8 mouse cellular contexts compared by ENCODE assay signal in genomic region chr10:80702536-80703390, GRCm38 (mm10). TPM values are rescaled to one million over a fixed set of nuclear protein-coding genes. Genes with fewer than 3 reads are reported as not detected.
A peak's percentile ranks its signal among the peaks of the same experiment; 100 is the strongest.
DNase-seq lines count a peak whose midpoint lies in the region; ATAC-seq lines count a peak whose summit lies in the region.

No protein-coding gene starts in this region.

- H3K27me3 ChIP-seq in hindbrain, embryonic 14.5 days (ENCODE audit: control insufficient read depth, insufficient read depth, low read length) = no peaks in the 10 kb centered on the region

- DNase-seq in NIH3T3 (ENCODE audit: low read depth) = peak; percentile 94
- DNase-seq in cerebellum, postnatal 10 days = peak; percentile 96 to 97
- peak; percentile 93 to 94 for DNase-seq in frontal cortex, postnatal 14 days (ENCODE audit: low spot score in 2 of 2)
- peak; percentile 85 for DNase-seq in hindbrain, embryonic 14.5 days (ENCODE audit: low spot score)
- DNase-seq in layer of hippocampus, postnatal 36 days = peak; percentile 93 to 96
- peak; percentile 98 for DNase-seq in lung, postnatal 36 days
- peak; percentile 96 for DNase-seq in retina, postnatal 1 day
- peak; percentile 93 to 95 for DNase-seq in urinary bladder, adult 18-20 months (ENCODE audit: low spot score in 2 of 2)

- peaks cover 33% of the 10 kb centered on the region for H3K36me3 ChIP-seq in hindbrain, embryonic 14.5 days (replicated peaks; ENCODE audit: control insufficient read depth, insufficient read depth)

- peak overlapping the region; percentile 72 for H3K9ac ChIP-seq in hindbrain, embryonic 14.5 days

- H3K9me3 ChIP-seq in hindbrain, embryonic 14.5 days (ENCODE audit: control insufficient read depth, low read length) = no peaks in the 10 kb centered on the region

- peak; percentile 84 for ATAC-seq in hindbrain, embryonic 14.5 days (ENCODE audit: low FRiP score)

- peak overlapping the region; percentile 84 for H3K27ac ChIP-seq in hindbrain, embryonic 14.5 days

- H3K4me3 ChIP-seq in hindbrain, embryonic 14.5 days (replicated peaks; ENCODE audit: low read length) = peak overlapping the region; percentile 66

- H3K4me1 ChIP-seq in hindbrain, embryonic 14.5 days (replicated peaks; ENCODE audit: control insufficient read depth, insufficient read depth, low read length) = peaks cover 31% of the 10 kb centered on the region

- 2% methylated on average over 47 of the region's 47 CpGs for WGBS in hindbrain, embryonic 14.5 days

- peak overlapping the region; percentile 60 for H3K4me2 ChIP-seq in hindbrain, embryonic 14.5 days (replicated peaks)

RNA-seq across cellular contexts. Expression of gene Izumo4, which starts 0.8 kb away (rescaled TPM):
- polyA plus RNA-seq in hindbrain, embryonic 14.5 days (2014; fragmentation: Nextera tagmentation; extraction: Ambion mirVana) = 20.0 and 20.4 TPM in 2 replicates
- total RNA-seq in layer of hippocampus, postnatal 36 days (2021) = 10 to 100 TPM; 49.7 to 57.0 TPM

RNA-seq across cellular contexts. Expression of gene Mob3a, which starts 1.0 kb away (rescaled TPM):
- 45.3 and 47.1 TPM in 2 replicates for polyA plus RNA-seq in hindbrain, embryonic 14.5 days (2014; fragmentation: Nextera tagmentation; extraction: Ambion mirVana)
- 10 to 100 TPM; 16.0 to 16.1 TPM for total RNA-seq in layer of hippocampus, postnatal 36 days (2021)

RNA-seq across cellular contexts. Expression of gene Mknk2, which starts 24.9 kb away (rescaled TPM):
- polyA plus RNA-seq in hindbrain, embryonic 14.5 days (2014; fragmentation: Nextera tagmentation; extraction: Ambion mirVana) = 53.8 and 60.2 TPM in 2 replicates
- 10 to 100 TPM; 44.7 to 52.3 TPM for total RNA-seq in layer of hippocampus, postnatal 36 days (2021)

RNA-seq across cellular contexts. Expression of gene Ap3d1, which starts 39.3 kb away (rescaled TPM):
- polyA plus RNA-seq in hindbrain, embryonic 14.5 days (2014; fragmentation: Nextera tagmentation; extraction: Ambion mirVana) = 112 and 114 TPM in 2 replicates
- total RNA-seq in layer of hippocampus, postnatal 36 days (2021) = 100 to 1,000 TPM; 142 to 147 TPM

RNA-seq across cellular contexts. Expression of gene Btbd2, which starts 45.9 kb away (rescaled TPM):
- 83.2 and 83.7 TPM in 2 replicates for polyA plus RNA-seq in hindbrain, embryonic 14.5 days (2014; fragmentation: Nextera tagmentation; extraction: Ambion mirVana)
- 100 to 1,000 TPM; 102 to 106 TPM for total RNA-seq in layer of hippocampus, postnatal 36 days (2021)

Comparison
In these comparisons a context has a peak if more than half of its experiments do, and no peak if none do; other contexts are left out.
1. Peak in every context shown above with its lines: DNase-seq, ATAC-seq, H3K4me3 ChIP-seq and H3K27ac ChIP-seq.